Mouse (Mus musculus) neural tube, embryonic 14.5 days (tissue): ENCODE measurements around the gene Lipo2. TPM values are rescaled to one million over a fixed set of nuclear protein-coding genes. Genes with fewer than 3 reads are reported as not detected.
"Not testable (repeated sequence)": the region's sequence is repeated elsewhere in the genome, so short reads cannot be mapped to it uniquely, and the experiment has no call there.

Experiments used
- ATAC-seq: fragments of 200-750 bp; cut with Nextera tagmentation; 2 replicates; pipeline ENCODE4 v1.8.0; 2017; ENCODE audit warnings: low read depth, mild to moderate bottlenecking, moderate TSS enrichment, moderate library complexity
- H3K27ac ChIP-seq: fragments of 300-500 bp; sonication (generic); 2 replicates; pipeline ENCODE4 v1.5.1; 2014; ENCODE audit warnings: low read depth, mild to moderate bottlenecking, control low read depth, low read length, moderate library complexity, mixed read lengths
- H3K27me3 ChIP-seq: fragments of 300-500 bp; sonication (generic); 2 replicates; pipeline ENCODE4 v1.6.1; 2014; ENCODE audit warnings: low read length; ENCODE audit not compliant: control insufficient read depth, insufficient read depth
- H3K36me3 ChIP-seq: fragments of 300-500 bp; sonication (generic); 2 replicates; pipeline ENCODE4 v1.6.1; 2014; ENCODE audit warnings: low read length, mixed read lengths; ENCODE audit not compliant: control insufficient read depth, insufficient read depth
- H3K4me1 ChIP-seq: fragments of 300-500 bp; sonication (generic); 2 replicates; pipeline ENCODE4 v1.6.1; 2014; ENCODE audit warnings: low read length; ENCODE audit not compliant: control insufficient read depth, insufficient read depth
- H3K4me2 ChIP-seq: fragments of 300-500 bp; sonication (generic); 2 replicates; pipeline ENCODE4 v1.6.1; 2014; ENCODE audit warnings: mild to moderate bottlenecking, low read depth, low read length, control low read depth
- H3K4me3 ChIP-seq: fragments of 300-500 bp; sonication (generic); 2 replicates; pipeline ENCODE4 v1.5.1; 2014; ENCODE audit warnings: low read depth, low read length, control low read depth, mixed read lengths
- H3K9ac ChIP-seq: fragments of 300-500 bp; sonication (generic); replicated peaks from 2 replicates; pipeline ENCODE4 v1.6.1; 2014; ENCODE audit warnings: low read depth, mild to moderate bottlenecking, control low read depth, low read length, mixed read lengths
- H3K9me3 ChIP-seq: fragments of 300-500 bp; sonication (generic); 2 replicates; pipeline ENCODE4 v1.6.1; 2016; ENCODE audit warnings: low read length; ENCODE audit not compliant: control insufficient read depth
- WGBS: fragments of 180-500 bp; shearing (Covaris S2); extraction: QIAGEN DNeasy Blood & Tissue Kit; methylation state at CpG from one replicate; pipeline ENCODE4 v1.1.7; 2014; 5-methylcytosine and 5-hydroxymethylcytosine counted together
- polyA plus RNA-seq: library from polyadenylated mRNA; unstranded; fragments of >200 nt; fragmentation: Nextera tagmentation; extraction: Ambion mirVana; gene quantifications from 2 replicates; pipeline ENCODE4 v1.2.1, GENCODE M21; 2014

Gene Lipo2
- 0.58 and 1.2 TPM in 2 replicates for polyA plus RNA-seq

GRCm38 (mm10) chr19:33751259-33751658 is at the start of gene Lipo2:
Lipo2 (minus strand) TSS chr19:33751359.
- not testable (repeated sequence) for H3K36me3 ChIP-seq, H3K27me3 ChIP-seq, H3K4me2 ChIP-seq, H3K4me3 ChIP-seq, ATAC-seq, H3K9me3 ChIP-seq, H3K4me1 ChIP-seq, H3K27ac ChIP-seq, H3K9ac ChIP-seq
- 96% methylated on average over 1 of the region's 1 CpGs for WGBS

GRCm38 (mm10) chr19:33787359-33787758 is 36.2 kb upstream of the Lipo2 start, which contains the start of gene Lipo1:
Lipo1 (minus strand) TSS chr19:33787459.
- H3K27me3 ChIP-seq, H3K36me3 ChIP-seq, H3K4me3 ChIP-seq, ATAC-seq, H3K9ac ChIP-seq, H3K4me2 ChIP-seq, H3K27ac ChIP-seq, H3K9me3 ChIP-seq, H3K4me1 ChIP-seq: not testable (repeated sequence)

- Histone ChIP-seq H3K4me3 (no peak overlapping the region), H3K27ac (no peak overlapping the region), H3K27me3 (no peaks in the 10 kb centered on the region), H3K4me1 (no peaks in the 10 kb centered on the region), H3K4me2 (no peak overlapping the region), H3K9ac (no peak overlapping the region), H3K9me3 (no peaks in the 10 kb centered on the region), H3K36me3 (no peaks in the 10 kb centered on the region)
- WGBS = 94% methylated on average over 12 of the region's 12 CpGs
- no peak for ATAC-seq
These were observed 35.6 kb upstream of the Lipo2 start for GRCm38 (mm10) chr19:33786576-33787277.

GRCm38 (mm10) chr19:33761287-33762086 is 10.3 kb upstream of the Lipo2 start, which contains the start of gene Lipo3:
Lipo3 (minus strand) TSS chr19:33761951.
- H3K4me1 ChIP-seq, H3K36me3 ChIP-seq, H3K4me3 ChIP-seq, H3K9me3 ChIP-seq, H3K9ac ChIP-seq, H3K27ac ChIP-seq, H3K27me3 ChIP-seq: not testable (repeated sequence)
- 0 out of 2 replicates have a peak within 1 kb of the TSS, but pooled peaks have one; percentile 16 for H3K4me2 ChIP-seq
- 43% methylated on average over 12 of the region's 41 CpGs for WGBS
- ATAC-seq = peak; percentile 95

Other genes starting within 250 kb of the Lipo2 start
- not detected in 2 replicates for gene Lipo4, start 233.6 kb downstream of the Lipo2 start, polyA plus RNA-seq
- not detected in 2 replicates for gene Gm8978, start 126.1 kb downstream of the Lipo2 start, polyA plus RNA-seq
- gene Lipo3, start 10.6 kb upstream of the Lipo2 start, polyA plus RNA-seq = 14.9 and 15.0 TPM in 2 replicates
- gene Lipo1, start 36.1 kb upstream of the Lipo2 start, polyA plus RNA-seq = not detected in 2 replicates
- gene Lipf, start 209.8 kb upstream of the Lipo2 start, polyA plus RNA-seq = not detected in 2 replicates